Mouse (Mus musculus) urinary bladder, adult 18-20 months (tissue): ENCODE measurements at regions not wholly inside any gene's neighbourhood (a gene's known extent, or its start where the extent isn't known, plus 50 kb on each side); places are given as distances from the start of the nearest gene placed in this dataset.
A peak's percentile ranks its signal among the peaks of the same experiment; 100 is the strongest.

Experiments used
- DNase-seq, 2 experiments: peaks; one replicate each; pipeline ENCODE4 v3.0.0; 2022; ENCODE audit warnings: low spot score in 2 of 2, mixed read lengths in 2 of 2

DNA sequence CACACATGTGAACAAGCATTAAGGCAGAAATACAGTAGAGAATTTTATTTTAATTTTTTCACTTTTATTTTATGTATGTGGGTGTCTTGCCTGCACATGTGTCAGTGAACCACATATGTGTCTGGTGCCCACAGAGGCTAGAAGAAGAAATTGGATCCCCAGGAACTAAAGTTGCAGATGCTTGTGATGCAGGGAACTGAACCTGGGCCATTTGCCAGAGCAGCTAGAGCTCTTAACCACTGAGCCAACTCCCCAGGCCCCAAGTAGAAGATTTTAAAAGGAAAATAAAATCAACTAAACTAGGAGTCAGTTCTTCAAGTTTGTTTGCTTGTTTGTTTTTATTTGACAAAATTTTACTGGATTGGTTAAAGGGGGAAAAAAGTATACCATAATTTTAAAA, 185.5 kb upstream of the Kdm8 start:
- DNase-seq, result no peak

DNA sequence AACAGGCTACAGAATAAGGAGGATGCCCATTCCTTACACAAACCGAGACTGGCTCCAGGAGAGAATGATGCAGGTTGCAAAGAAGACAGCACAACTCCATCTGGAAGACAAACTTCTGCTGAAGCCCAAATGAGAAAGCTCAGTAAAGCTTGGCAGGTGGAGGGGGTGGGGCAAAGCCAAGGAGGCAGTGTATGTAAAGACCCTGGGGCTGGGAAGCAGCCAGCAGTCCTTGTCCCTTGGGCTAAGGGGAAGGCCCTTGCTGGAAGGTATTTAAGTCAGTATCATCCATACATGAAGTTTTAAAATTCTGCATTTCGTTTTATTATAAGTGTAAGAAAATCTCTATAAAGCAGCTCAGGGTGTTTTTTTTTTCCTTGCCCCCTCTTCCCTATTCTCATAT, 182.3 kb upstream of the Kdm8 start:
- DNase-seq, result no peak

DNA sequence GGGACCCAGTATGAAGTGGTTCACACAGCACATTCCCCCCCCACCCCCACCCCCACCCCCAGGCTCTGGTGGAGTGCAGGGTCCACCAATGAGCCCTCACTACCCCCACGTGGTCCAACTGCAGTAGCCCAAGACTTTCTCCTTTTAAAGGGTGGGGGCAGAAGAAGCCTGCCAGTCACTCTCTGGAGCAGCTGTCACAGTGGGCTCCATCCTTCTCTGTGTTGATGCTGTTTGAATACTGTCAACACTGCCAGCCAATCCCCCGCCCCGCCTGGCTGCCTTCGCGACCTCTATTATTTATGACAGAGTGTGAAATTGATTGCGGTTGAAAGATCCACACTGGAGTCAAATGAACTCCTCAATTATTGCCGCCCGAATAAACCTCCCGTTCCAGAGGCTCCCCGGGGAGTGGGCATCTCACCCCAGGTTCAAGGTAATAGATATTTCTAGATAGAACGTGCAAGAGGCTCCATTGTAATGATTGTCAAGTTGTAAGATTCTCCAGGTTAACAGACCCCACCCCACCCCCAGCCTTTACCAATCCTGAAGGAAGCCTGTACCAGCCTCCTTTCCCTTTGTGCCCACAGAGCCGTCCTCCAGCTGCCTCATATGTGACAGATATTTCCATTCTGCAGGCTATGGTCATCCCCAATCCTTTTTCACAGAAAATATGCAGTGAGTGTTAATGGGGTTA, 181.7 kb upstream of the Kdm8 start:
- no peak for DNase-seq

DNA sequence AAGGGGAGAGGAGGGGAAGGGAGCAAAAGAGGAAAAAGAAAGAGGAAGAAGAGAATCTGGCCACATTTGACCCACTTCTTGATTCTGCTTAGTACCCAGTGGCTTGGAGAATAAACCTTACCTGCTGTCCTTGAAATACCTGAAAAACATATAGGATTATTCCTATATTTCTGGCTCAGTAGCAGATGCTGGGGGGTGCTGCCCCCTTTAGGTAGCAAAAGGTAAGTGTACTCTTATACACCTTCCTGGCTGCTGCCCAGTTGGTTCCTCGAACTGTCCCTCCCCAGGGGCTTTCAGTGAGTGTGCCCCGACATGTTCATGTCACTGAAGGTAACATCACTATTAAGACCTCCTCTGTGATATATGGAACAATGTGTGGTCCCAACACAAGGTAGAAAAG, 180.7 kb upstream of the Kdm8 start:
- no peak for DNase-seq

DNA sequence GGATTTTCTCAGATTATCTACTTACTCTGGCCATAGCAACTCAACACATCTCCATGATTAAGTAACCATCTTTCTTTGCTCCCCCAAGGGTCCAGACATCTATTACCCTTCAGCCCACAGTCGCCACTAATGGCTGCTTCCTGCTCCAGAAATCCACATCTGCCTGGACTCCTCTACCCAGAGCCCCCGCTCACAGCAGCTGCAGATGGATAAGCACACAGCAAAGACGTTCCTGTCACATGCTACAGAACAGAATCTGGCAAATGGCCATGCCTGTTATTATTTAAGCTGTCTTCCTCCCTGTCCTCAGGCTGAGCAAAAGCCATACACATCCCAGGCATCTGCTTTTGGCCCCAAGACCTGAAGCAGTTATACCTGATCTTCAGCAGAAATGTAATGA, 173.8 kb upstream of the Kdm8 start:
- DNase-seq, result no peak

DNA sequence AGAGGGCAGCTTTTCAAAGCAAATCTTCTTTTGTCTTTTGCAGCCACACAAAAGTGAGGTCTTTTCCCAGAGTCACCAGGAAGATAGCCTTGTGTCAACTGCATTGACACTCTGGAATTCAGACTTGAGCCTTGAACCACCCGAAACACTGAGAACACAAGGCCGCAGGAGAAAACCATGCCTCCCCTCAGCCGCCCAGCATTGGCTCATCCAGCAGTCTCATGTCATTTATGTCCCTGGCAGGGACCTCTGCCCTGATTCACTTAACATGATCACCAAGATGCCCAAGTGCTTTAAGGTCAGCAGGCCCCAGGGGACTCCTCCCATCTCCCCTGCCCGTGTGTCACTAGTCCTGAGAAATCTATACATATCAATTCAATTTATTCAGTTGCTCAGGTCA, 173.1 kb upstream of the Kdm8 start:
- no peak for DNase-seq

DNA sequence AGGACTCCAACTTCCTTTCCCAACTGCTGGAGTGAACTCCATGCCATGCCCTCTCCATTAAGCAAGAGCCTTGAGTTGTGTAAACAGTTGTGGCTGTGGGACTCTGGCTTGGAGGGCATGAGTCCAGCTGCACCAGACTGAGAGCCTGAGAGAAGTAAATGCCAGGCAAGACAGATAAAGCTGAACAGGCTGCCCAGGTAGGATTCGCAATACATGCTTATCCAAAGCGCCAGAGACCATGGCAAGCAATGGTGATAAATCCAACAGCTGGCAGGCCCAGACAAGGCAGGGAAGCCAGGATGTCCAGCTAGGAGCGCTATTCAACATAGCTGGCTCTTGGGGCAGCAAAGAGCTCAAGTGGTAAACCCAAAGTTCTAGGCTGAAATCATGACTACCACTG, 163.1 kb upstream of the Kdm8 start:
- no peak for DNase-seq

DNA sequence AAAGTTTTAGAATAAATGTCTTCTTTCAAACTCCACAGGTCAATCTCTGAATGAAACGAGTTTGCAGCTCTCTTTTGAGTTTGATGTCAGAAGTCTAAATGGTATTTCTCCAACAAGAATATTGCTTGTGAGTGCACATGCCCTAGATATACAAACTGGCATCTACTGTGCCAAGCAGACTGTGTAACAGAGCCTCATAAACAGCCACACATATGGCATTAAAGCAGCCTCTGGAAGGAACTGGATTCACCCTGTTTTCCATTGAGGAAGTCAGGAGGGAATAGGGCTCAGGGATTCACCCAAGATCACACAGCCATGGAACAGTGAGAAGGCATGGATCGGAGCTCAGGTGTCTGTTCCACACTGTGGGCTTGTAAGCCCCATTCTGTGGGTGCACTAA, 149.2 kb upstream of the Kdm8 start:
- no peak for DNase-seq

DNA sequence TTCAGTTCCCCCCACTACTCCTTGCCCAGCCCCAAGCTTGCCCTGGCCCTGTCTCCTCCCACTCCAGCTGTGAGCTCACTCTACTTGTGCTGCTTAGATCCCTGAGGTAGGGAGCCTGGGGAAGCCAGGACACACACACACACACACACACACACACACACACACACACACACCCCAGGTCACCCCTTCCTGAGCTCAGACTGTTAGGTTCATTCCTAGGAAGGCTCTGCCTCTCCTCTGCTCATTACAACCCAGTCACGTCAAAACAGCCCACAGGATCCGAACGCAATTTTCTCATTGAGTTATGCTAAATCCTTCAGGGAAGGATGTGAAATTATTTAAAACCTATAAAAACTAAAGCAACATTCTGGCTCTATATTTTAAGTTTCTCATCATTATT, 136.0 kb upstream of the Kdm8 start:
- DNase-seq, result no peak

DNA sequence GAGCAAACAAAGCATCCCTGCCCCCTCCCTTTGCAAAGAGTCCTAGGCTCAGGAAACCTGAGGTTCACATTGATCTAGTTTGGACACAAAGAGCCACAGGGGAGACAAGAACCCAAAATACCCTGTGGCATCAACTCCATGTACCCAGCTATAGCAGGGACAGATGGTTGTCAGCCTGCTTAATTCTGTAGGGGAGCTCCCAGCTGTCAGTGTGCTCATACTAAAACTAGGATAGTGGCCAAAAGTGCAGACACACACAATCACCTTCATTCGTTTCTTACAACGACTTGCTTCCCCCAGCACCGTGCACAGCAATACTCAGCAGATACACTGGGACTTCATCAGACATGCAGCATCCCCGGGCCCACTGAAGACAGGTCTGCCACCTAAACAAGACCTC, 133.5 kb upstream of the Kdm8 start:
- DNase-seq, result no peak

DNA sequence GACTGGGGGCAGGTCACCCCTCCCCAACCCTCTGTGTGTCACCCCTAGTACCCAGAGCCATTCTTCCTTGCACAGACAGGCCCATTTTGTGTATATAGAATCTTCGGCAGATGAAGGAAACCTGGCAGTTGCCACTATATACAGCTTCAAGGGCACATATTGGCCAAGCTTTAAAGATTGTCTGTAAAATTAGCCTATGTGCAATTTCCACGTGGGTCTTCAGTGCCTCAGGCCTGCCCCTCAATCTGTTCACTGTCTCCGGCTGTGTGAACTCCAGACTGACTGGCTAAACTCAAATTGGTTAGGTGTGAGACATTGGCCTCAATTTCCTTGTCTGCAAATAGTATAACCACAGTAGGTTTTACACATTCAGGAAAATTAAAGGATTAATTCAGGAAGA, 130.9 kb upstream of the Kdm8 start:
- DNase-seq, result no peak

DNA sequence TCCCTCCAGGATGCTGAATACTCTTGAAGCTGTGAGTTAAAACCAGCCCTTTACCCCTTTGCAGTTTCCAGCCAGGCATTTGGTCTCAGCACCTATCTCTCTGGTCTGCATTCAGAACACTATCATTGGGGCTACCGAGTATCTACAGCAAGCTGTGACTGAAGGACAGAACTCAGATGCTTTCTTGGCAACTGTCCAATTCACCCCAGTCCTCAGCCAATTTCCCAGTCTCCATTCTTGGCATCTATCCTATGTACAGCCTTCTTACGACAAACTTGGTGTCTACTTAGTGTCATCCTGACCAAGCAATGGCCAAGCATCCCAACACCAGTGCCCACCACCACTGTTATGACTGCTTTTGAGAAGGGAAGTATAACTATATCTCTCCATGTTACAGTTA, 109.7 kb upstream of the Kdm8 start:
- DNase-seq, result no peak

DNA sequence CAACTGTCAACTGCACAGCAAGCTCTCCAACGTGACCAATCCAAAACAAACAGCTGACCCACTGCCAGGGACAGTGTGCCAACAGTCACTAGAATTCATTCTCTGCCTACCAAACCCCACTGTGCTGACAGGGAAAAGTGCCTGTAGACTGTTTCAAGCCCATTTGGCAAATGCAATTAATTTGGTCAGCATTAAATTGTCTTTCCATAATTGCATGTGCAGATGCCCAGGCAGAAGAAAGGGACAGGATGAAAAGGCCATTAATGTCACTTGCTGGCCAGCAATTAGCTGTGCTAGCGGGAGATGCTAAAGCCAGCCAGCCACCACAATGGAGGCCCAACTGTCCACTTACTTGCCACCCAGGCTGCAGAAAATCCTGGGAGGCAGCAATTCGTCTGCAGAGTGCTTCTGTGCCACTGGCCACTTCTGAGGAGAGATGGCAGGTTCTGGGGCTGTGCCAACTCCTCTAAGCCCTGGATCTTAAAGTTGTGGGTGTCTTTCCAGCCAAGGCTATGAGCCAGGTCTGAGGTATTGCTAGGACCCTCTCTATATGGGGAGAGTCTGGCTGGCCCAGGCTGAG, 108.8 kb upstream of the Kdm8 start:
- DNase-seq, result no peak

DNA sequence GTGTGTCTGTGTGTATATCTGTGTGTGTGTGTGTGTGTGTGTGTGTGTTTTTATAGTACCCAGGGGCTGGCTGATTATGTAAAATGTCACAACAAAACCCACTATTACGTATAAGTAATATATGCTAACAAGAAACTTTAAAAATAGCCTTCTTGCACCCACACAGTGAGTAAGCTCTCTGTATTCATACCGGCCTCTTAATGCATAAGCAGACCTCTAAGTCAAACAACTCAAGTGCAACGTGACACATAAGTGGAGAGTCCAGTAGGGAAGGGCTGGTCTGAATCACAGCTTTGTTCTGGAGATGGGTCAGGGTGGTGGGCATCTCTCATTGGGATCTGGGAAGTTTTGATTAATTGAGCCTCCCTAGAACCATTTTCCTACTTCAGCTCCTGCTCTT, 107.7 kb upstream of the Kdm8 start:
- DNase-seq, result no peak

DNA sequence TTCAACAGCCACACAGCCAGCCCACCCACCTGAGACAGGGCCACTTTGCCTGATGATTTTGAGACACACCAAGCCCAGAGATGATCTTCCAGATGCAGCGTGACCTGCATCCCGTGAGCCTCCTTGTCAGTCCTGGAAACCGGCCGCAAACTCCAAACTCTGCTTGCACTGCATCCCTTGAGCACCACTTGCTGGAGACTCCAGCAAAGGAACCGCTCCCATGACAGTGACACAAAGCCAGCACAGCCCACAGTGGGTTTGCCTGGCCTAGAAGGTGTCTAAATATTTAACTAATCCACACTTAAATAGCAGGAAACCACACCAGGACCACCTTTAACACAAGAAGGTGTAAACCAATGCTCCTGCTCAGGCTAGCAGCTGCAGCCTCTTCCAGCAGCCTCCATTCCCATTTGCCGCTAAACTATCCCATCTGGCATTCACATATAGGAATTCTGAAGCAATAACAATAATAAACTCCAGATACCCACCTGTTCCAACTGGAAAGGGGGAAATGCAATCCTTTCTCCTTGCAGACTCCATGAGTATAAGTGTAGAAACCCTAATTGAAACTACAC, 106.2 kb upstream of the Kdm8 start:
- DNase-seq, result no peak

DNA sequence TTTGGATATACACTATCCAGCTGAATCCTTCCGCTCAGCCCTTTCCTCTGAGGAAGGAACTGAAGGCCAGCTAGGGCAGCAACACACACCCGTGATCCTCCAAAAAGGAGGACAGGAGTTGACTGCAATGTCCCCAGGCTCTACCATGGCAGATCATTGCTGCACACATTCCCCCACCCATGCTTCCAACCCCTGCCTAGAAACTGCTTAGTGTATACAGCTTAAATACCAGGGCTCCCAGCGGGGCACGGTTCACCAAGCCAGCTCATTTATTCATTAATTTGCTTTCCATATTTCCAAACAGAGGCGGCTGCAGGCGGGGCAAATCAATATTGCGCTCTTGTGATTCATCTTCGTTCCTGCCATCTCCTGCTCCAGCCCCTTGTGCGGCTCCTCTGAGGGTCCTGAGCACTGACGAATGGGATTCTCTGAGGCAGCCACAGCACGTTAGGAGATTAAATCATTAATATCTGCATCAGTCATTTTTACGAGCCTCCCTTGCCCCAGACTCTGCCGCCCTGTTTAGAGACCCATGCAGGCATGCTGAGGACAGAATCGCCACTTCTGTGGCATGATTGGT, 104.1 kb upstream of the Kdm8 start:
- no peak for DNase-seq

DNA sequence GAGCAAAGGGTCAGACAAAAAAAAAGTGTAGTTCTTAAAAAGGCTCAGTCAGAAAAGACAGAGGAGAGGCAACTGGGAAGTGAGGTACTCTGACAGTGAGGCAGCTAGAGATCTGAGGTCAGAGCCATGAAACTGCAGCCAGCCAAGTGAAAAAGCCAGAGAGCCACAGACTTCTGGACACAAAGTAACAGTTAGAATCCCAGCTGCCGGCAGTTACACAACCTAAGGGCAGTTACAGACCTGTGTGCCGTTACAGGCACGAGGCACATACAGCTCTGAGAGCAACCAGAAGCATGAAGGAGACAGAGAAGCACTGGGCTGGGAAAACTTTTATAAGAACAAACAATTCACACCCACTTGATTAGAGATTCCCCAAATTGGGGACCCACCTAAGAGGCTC, 94.9 kb upstream of the Kdm8 start:
- DNase-seq, result no peak

DNA sequence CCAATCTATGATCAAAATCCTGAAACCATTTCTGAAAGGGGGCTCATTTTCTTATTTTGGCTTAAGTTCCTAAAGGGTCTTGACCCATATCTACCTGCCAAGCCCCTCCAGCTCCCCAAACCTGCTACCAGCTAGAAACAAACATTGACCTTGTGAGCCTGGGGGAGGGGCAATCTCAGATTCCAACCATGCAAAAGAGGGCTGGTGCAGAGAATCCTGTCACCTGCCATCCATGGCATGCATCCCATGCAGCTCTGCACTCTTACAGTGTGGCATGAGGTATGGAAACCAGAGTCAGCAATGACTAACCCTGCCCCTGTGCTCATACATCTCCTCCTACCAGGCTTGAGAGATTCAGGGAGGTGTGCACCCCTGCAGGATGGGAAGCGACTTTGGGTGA, 90.3 kb upstream of the Kdm8 start:
- no peak for DNase-seq

DNA sequence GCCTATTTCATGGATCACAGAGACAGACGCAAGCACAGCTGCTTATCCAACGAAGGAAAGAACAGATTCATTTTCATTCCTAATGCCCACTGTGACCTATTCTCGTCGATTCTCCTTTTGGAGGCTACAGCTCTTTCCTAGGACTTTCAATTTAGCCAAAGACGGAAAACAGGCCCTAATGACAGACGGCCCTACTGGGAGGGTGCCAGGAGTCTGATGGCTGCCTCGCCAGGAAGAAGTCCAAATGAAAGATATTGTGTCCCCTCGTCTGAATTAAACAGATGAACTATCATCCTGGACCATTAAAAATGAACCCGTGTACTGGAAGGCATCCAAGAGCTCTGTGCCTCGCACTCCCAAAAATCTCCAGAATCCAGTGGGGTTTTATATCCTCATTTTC, 89.5 kb upstream of the Kdm8 start:
- no peak for DNase-seq

DNA sequence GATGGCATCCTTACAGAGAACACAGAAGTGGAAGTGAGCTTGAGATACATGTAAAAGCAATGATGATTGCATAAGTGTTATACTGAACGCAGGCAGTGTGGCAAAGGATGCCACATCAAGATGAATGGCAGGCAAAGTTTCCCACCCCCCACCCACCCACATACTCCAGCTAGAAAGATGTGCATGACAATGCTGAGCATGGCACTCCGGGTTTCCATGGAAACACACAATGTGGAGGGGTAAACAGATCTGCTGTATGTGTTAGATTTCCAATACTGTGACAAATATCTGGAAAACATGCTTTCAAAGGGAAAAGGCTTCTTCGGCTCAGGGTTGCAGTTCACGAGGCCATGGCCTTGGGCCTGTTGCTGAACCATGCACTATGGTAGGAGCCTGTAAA, 86.5 kb upstream of the Kdm8 start:
- no peak for DNase-seq

DNA sequence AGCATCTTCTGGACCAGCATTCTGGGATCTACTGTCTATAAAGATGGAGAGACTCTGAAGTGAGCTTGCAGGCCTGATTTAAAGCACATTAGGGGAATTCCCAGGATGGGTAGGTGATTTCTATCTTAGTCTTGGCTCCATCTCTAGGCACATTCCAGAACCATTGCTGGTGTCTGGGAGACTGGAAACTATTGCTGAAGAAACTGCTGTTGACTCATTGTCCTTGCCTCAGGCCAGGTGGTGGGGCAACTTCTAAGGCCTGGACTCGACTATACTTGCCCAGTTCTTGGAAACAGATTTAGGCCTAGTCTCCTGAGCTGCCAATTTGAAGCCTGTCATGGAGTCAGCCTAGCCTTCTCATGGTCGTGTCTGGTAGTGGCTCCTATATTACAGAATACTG, 61.5 kb upstream of the Kdm8 start:
- DNase-seq, result no peak

DNA sequence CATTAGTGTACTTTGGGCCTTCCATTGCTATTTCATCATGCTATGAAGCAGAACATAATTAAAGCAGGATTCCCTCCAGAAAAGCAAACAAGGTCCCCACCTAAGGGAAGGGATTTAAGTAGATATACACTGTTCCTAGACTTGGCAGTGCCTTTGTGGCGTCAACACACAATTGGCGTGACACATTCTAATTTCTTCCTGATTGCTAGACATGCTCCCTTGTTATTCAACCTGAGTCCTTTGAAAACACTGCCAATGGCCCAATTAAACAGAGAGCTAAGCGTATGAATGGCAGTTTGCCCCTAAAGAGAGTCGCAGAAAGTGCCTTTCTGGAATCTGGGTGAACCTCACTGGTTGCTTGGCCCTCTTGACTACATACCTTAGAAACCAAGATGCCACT, 60.3 kb upstream of the Kdm8 start:
- no peak for DNase-seq

DNA sequence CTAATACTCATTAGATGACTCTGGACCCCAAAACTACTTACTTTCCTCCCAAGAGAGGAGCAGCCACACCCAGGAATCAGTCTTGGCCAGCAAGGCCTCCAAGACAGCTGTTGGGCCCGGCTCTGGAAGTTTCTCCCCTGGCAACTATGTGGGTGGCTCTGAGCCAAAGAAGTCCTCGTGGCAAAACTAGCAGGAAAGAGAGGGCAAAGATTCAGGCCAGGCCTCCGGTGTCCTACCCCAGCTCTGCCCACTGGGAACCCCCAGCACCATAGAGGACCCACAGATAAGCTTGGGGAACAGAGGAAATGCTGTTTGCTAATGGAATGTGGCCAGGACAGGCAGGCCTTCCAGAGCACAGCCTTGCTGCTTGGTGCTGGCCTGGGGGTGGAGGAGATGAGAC, 51.9 kb upstream of the Kdm8 start:
- DNase-seq, result peak; percentile 7 to 14
